Mouse (Mus musculus) midbrain, embryonic 16.5 days (tissue): ENCODE measurements around the gene Arl3. TPM values are rescaled to one million over a fixed set of nuclear protein-coding genes. Genes with fewer than 3 reads are reported as not detected.

Source experiments
- ATAC-seq: fragments of 200-750 bp; cut with Nextera tagmentation; 2 replicates; pipeline ENCODE4 v1.8.0; 2017; ENCODE audit warnings: moderate TSS enrichment
- H3K27ac ChIP-seq: fragments of 300-500 bp; sonication (generic); 2 replicates; pipeline ENCODE4 v1.5.1; 2014; ENCODE audit warnings: mild to moderate bottlenecking, low read length, mixed read lengths
- H3K27me3 ChIP-seq: fragments of 300-500 bp; sonication (generic); 2 replicates; pipeline ENCODE4 v1.6.1; 2014; ENCODE audit warnings: low read depth, low read length, mixed read lengths; ENCODE audit not compliant: control insufficient read depth, insufficient read depth
- H3K36me3 ChIP-seq: fragments of 300-500 bp; sonication (generic); 2 replicates; pipeline ENCODE4 v1.6.1; 2014; ENCODE audit warnings: mild to moderate bottlenecking, low read length, moderate library complexity, mixed read lengths; ENCODE audit not compliant: control insufficient read depth, insufficient read depth
- H3K4me1 ChIP-seq: fragments of 300-500 bp; sonication (generic); 2 replicates; pipeline ENCODE4 v1.6.1; 2014; ENCODE audit warnings: mild to moderate bottlenecking, low read length, mixed read lengths; ENCODE audit not compliant: control insufficient read depth, insufficient read depth
- H3K4me2 ChIP-seq: fragments of 300-500 bp; sonication (generic); 2 replicates; pipeline ENCODE4 v1.6.1; 2014; ENCODE audit warnings: mild to moderate bottlenecking, low read length, mixed read lengths
- H3K4me3 ChIP-seq: fragments of 300-500 bp; sonication (generic); 2 replicates; pipeline ENCODE4 v1.5.1; 2014; ENCODE audit warnings: low read depth, mild to moderate bottlenecking, low read length, moderate library complexity, mixed read lengths
- H3K9ac ChIP-seq: fragments of 300-500 bp; sonication (generic); 2 replicates; pipeline ENCODE4 v1.6.1; 2014; ENCODE audit warnings: low read depth, low read length, mixed read lengths
- H3K9me3 ChIP-seq: fragments of 300-500 bp; sonication (generic); replicated peaks from 2 replicates; pipeline ENCODE4 v1.6.1; 2014; ENCODE audit warnings: mild to moderate bottlenecking, low read length, mixed read lengths; ENCODE audit not compliant: control insufficient read depth, poor library complexity, severe bottlenecking
- WGBS: fragments of 180-500 bp; shearing (Covaris S2); extraction: QIAGEN DNeasy Blood & Tissue Kit; methylation state at CpG from one replicate; pipeline ENCODE4 v1.1.7; 2014; 5-methylcytosine and 5-hydroxymethylcytosine counted together
- polyA plus RNA-seq: library from polyadenylated mRNA; unstranded; fragments of >200 nt; fragmentation: Nextera tagmentation; extraction: Ambion mirVana; gene quantifications from 2 replicates; pipeline ENCODE4 v1.2.1, GENCODE M21; 2015

Arl3 gene
- polyA plus RNA-seq, 1 experiment from 2014 or later, result 226 TPM

- Histone ChIP-seq H3K27ac (peak overlapping the region; percentile 51), H3K36me3 (peaks cover 20% of the 10 kb centered on the region), H3K9ac (no peak overlapping the region), H3K4me2 (no peak overlapping the region), H3K9me3 (no peaks in the 10 kb centered on the region), H3K4me1 (no peaks in the 10 kb centered on the region), H3K27me3 (no peaks in the 10 kb centered on the region), H3K4me3 (no peak overlapping the region)
- WGBS, result 60% methylated on average over 10 of the region's 10 CpGs
- ATAC-seq, result no peak
Measured at GRCm38 (mm10) chr19:46548110-46548509, 24.9 kb downstream of the Arl3 start.

DNA sequence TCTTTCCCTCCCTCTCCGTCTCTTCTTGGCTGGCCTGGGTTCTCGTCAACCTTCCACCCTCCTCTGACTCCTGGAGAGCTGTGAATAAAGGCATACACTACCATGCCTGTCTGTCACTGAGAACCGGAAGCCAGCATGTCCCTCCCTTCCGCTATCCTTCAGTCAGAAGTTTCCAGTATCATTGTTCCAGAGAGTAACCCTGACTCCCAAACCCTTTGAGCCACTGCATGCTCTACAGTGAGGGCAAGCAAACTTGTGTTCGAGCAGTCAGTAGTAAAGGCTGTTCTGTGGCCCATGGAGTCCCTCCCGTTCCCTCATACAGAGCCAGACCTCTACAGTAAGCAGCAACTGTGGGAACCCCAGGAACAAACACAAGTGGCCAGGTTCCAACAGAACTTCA lies 25.4 kb downstream of the Arl3 start:
- no peak for ATAC-seq
- H3K9me3 ChIP-seq, result no peaks in the 10 kb centered on the region
- WGBS, result 60% methylated on average over 6 of the region's 6 CpGs
- H3K27ac ChIP-seq, result peak overlapping the region; percentile 51; the same call in 1 of the 2 replicates
- H3K4me2 ChIP-seq, result no peak overlapping the region
- H3K4me3 ChIP-seq, result no peak overlapping the region
- no peaks in the 10 kb centered on the region for H3K4me1 ChIP-seq
- H3K9ac ChIP-seq, result no peak overlapping the region
- no peaks in the 10 kb centered on the region for H3K27me3 ChIP-seq
- peaks cover 24% of the 10 kb centered on the region for H3K36me3 ChIP-seq

DNA sequence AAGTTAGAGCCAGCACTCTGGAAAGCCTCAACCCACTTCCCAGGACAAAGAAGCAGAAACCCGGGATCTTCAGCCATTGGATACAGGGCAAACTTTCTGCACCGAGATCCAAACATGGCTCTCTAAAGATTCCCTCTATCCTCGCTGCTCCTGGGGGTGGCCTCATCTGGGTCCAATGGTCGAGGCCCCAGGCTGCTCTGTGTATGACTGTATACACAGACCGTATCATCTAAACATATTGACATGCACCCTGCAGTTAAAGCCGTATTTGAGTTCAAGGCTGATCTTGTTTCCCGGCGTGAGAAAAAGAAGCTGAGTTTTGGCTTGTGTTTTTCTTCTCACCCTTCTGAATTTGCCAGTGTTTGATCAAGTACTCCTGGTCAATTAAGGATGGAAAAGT lies 30.2 kb downstream of the Arl3 start:
- peaks cover 21% of the 10 kb centered on the region for H3K36me3 ChIP-seq
- H3K9me3 ChIP-seq, result no peaks in the 10 kb centered on the region
- no peak overlapping the region for H3K4me3 ChIP-seq
- ATAC-seq, result no peak
- WGBS, result 84% methylated on average over 8 of the region's 8 CpGs
- no peaks in the 10 kb centered on the region for H3K4me1 ChIP-seq
- H3K27ac ChIP-seq, result no peak overlapping the region
- H3K9ac ChIP-seq, result no peak overlapping the region
- no peak overlapping the region for H3K4me2 ChIP-seq
- H3K27me3 ChIP-seq, result no peaks in the 10 kb centered on the region

DNA sequence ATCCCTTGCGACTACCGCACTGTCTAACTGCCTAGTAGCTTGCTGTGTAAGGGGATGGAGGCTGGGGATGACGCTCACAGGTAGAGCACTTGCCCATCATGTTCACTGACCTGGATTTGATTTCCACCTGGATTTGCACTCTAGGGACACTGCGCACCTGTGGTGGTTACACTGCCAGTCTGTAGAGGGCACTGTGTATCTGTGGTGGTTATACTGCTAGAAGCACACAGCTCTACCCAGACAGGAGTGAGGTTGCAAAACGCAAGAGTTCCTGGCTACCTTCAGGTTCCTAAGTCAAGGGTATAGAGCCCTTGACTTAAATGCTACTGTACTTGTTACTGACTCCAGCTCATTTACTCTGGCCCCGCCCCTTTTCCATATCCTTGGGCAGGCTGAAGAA lies 34.8 kb downstream of the Arl3 start:
- no peak for ATAC-seq
- Histone ChIP-seq H3K9ac (no peak overlapping the region), H3K9me3 (no peaks in the 10 kb centered on the region), H3K4me1 (peaks cover 7% of the 10 kb centered on the region), H3K4me2 (no peak overlapping the region), H3K36me3 (peaks cover 18% of the 10 kb centered on the region), H3K4me3 (no peak overlapping the region), H3K27ac (no peak overlapping the region), H3K27me3 (no peaks in the 10 kb centered on the region)
- WGBS, result 85% methylated on average over 6 of the region's 6 CpGs

GRCm38 (mm10) chr19:46537357-46537756 lies 35.6 kb downstream of the Arl3 start:
- H3K27ac ChIP-seq, result no peak overlapping the region
- no peak overlapping the region for H3K4me2 ChIP-seq
- peaks cover 15% of the 10 kb centered on the region for H3K36me3 ChIP-seq
- no peak overlapping the region for H3K4me3 ChIP-seq
- H3K4me1 ChIP-seq, result peaks cover 15% of the 10 kb centered on the region
- H3K9ac ChIP-seq, result no peak overlapping the region
- no peaks in the 10 kb centered on the region for H3K27me3 ChIP-seq
- no peaks in the 10 kb centered on the region for H3K9me3 ChIP-seq
- WGBS, result 86% methylated on average over 9 of the region's 9 CpGs
- no peak for ATAC-seq

DNA sequence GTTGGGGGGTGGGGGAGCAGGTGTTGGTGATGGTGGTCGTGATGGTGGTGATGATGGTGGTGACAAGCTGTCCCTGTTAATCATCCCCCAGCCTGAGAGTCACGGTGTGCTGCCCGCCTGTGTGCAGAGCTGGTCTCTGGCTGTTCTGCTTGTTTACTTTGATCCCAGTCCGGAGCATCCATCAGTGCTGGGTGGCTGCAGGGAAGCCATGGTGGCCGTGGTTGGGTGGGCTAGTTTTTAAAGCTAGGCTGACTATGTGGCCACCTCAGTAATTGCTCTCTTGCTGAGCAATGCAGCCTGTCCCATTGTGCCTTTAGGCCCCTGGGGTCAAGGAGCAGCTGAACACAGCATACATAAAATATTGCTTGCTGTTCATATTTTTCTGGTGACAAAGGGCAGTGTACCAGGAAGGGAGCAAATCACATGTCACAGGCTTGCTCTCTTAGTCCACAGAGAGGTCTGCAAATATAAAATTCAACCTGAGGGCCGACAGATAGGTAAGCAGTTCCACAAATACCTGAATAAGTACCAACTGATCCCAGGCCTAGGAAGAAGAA lies 38.4 kb downstream of the Arl3 start:
- H3K4me2 ChIP-seq, result no peak overlapping the region
- H3K4me3 ChIP-seq, result no peak overlapping the region
- WGBS, result 39% methylated on average over 6 of the region's 6 CpGs
- peaks cover 42% of the 10 kb centered on the region for H3K4me1 ChIP-seq
- no peak for ATAC-seq
- H3K9me3 ChIP-seq, result no peaks in the 10 kb centered on the region
- no peak overlapping the region for H3K27ac ChIP-seq
- H3K9ac ChIP-seq, result no peak overlapping the region
- no peaks in the 10 kb centered on the region for H3K27me3 ChIP-seq
- H3K36me3 ChIP-seq, result no peaks in the 10 kb centered on the region

DNA sequence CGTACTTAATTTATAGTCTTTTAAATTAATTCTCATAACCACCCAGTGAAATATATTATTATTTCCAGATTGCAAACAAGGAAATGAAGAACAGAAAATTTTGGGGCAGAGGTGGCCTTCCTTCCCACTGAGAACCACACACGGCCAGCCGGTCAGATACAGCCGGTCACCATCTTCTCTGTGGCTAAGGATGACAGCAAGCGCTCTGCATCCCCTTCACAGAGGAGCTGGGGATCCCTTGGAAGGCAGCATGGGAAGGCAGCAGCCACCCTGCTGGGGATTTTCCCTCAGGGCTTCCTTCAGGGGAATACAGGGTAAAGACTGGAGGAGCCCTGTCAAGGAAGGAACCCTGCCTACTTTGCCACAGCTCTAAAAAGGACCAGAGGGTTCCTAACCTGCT lies 39.5 kb downstream of the Arl3 start:
- WGBS, result 61% methylated on average over 5 of the region's 5 CpGs
- Histone ChIP-seq H3K27ac (peak overlapping the region; percentile 68), H3K9ac (peak overlapping the region; percentile 40)

GRCm38 (mm10) chr19:46533066-46533465 lies 39.9 kb downstream of the Arl3 start:
- Histone ChIP-seq H3K4me2 (no peak overlapping the region), H3K9me3 (no peaks in the 10 kb centered on the region), H3K4me3 (no peak overlapping the region), H3K4me1 (peaks cover 58% of the 10 kb centered on the region), H3K36me3 (no peaks in the 10 kb centered on the region), H3K9ac (0 out of 2 replicates have a peak overlapping the region, but pooled peaks have one; percentile 17), H3K27me3 (no peaks in the 10 kb centered on the region), H3K27ac (peak overlapping the region; percentile 68)
- no peak for ATAC-seq
- 51% methylated on average over 4 of the region's 4 CpGs for WGBS

More for the DNA sequence above, 39.5 kb downstream of the Arl3 start:
- Histone ChIP-seq H3K4me3 (no peak overlapping the region), H3K9me3 (no peaks in the 10 kb centered on the region), H3K27me3 (no peaks in the 10 kb centered on the region), H3K36me3 (no peaks in the 10 kb centered on the region), H3K4me1 (peaks cover 53% of the 10 kb centered on the region), H3K4me2 (no peak overlapping the region)
- ATAC-seq, result no peak

DNA sequence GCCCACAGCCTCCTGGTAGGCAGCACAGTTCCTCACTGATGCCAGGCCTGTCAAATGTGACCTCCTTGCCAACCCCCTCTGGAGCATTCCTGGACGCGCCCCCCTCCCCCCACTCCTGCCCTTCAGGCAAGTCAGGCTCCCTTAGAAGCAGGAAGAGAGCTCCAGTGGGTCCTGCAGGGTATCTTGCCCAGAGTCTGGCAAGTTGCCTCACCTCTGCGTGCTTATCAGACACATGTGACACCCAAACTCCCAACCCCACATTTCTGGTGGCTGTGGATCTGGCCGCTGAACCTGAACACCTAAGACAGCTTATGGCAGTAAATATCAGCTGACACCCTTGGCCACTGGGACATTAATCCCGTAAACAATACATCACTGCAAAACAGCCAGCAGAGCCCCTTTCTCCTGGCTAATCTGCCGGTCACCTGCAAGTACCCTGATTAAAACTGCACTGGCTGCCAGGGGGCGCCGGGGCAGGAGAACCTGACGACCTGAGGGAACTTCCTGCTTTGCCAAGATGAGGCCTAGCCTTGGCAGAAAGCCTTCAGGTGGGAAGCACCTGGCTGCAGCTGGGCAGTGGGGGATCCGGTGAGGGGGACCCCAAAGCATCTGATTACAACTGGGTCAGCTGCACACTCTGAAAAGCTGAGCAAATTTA lies 40.8 kb downstream of the Arl3 start:
- Histone ChIP-seq H3K27me3 (no peaks in the 10 kb centered on the region), H3K4me1 (peaks cover 67% of the 10 kb centered on the region), H3K36me3 (no peaks in the 10 kb centered on the region), H3K4me3 (no peak overlapping the region), H3K9me3 (no peaks in the 10 kb centered on the region), H3K27ac (peak overlapping the region; percentile 68), H3K9ac (peak overlapping the region; percentile 41; the same call in 1 of the 2 replicates), H3K4me2 (no peak overlapping the region)
- WGBS, result 9% methylated on average over 10 of the region's 10 CpGs
- no peak for ATAC-seq
